Mouse (Mus musculus) lung, embryonic 16.5 days (tissue): Measurements from ENCODE around the gene Kat2b. TPM values are rescaled to one million over a fixed set of nuclear protein-coding genes. Genes with fewer than 3 reads are reported as not detected.

Experiments used
- ATAC-seq: fragments of 200-750 bp; cut with Nextera tagmentation; 2 replicates; pipeline ENCODE4 v1.8.0; 2017; ENCODE audit warnings: low read depth, mild to moderate bottlenecking, moderate library complexity
- H3K27ac ChIP-seq: fragments of 300-500 bp; sonication (generic); 2 replicates; pipeline ENCODE4 v1.5.1; 2014; ENCODE audit warnings: mild to moderate bottlenecking, control low read depth, low read length
- H3K27me3 ChIP-seq: fragments of 300-500 bp; sonication (generic); 2 replicates; pipeline ENCODE4 v1.6.1; 2014; ENCODE audit warnings: low read depth, low read length, mixed read lengths; ENCODE audit not compliant: control insufficient read depth, insufficient read depth
- H3K36me3 ChIP-seq: fragments of 300-500 bp; sonication (generic); 2 replicates; pipeline ENCODE4 v1.6.1; 2014; ENCODE audit warnings: low read length; ENCODE audit not compliant: control insufficient read depth, insufficient read depth
- H3K4me1 ChIP-seq: fragments of 300-500 bp; sonication (generic); replicated peaks from 2 replicates; pipeline ENCODE4 v1.6.1; 2014; ENCODE audit warnings: low read length, mixed read lengths; ENCODE audit not compliant: control insufficient read depth, insufficient read depth
- H3K4me2 ChIP-seq: fragments of 300-500 bp; sonication (generic); 2 replicates; pipeline ENCODE4 v1.6.1; 2014; ENCODE audit warnings: low read depth, low read length, control low read depth
- H3K4me3 ChIP-seq: fragments of 300-500 bp; sonication (generic); 2 replicates; pipeline ENCODE4 v1.5.1; 2014; ENCODE audit warnings: mild to moderate bottlenecking, low read length, control low read depth
- H3K9ac ChIP-seq: fragments of 300-500 bp; sonication (generic); 2 replicates; pipeline ENCODE4 v1.6.1; 2014; ENCODE audit warnings: low read length, control low read depth
- H3K9me3 ChIP-seq: fragments of 300-500 bp; sonication (generic); 2 replicates; pipeline ENCODE4 v1.6.1; 2016; ENCODE audit warnings: low read length; ENCODE audit not compliant: control insufficient read depth
- WGBS: fragments of 180-500 bp; shearing (Covaris S2); extraction: QIAGEN DNeasy Blood & Tissue Kit; methylation state at CpG from one replicate; pipeline ENCODE4 v1.1.7; 2014; 5-methylcytosine and 5-hydroxymethylcytosine counted together
- polyA plus RNA-seq: library from polyadenylated mRNA; unstranded; fragments of >200 nt; fragmentation: Nextera tagmentation; extraction: Ambion mirVana; gene quantifications from 2 replicates; pipeline ENCODE4 v1.2.1, GENCODE M21; 2015

The Kat2b gene
- polyA plus RNA-seq, 1 experiment from 2014 or later, result 4.8 TPM

DNA sequence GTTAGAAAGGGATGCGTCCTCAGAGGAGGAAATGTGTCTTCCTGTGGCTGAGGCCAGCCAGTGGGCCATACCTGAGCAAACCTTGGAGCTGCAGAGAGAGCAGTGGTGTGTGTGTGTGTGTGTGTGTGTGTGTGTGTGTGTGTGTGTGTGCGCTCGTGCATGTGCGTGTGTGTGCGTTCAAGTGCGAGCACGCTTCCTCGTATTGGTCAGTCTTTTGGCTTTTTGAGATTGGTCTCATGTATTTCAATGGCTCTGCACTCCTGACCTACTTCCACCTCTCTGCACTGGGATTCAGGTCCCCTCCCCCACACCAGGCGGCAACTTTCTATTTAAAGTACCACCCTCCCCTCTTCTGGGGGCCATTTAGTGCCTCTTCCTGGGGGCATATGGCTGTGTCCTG, 12.1 kb downstream of the Kat2b start:
- no peak for ATAC-seq
- H3K4me2 ChIP-seq, result no peak overlapping the region
- H3K27me3 ChIP-seq, result no peaks in the 10 kb centered on the region
- H3K4me3 ChIP-seq, result no peak overlapping the region
- H3K36me3 ChIP-seq, result no peaks in the 10 kb centered on the region
- no peaks in the 10 kb centered on the region for H3K9me3 ChIP-seq
- H3K4me1 ChIP-seq, result peaks cover 2% of the 10 kb centered on the region; the same call in 1 of the 2 replicates
- no peak overlapping the region for H3K27ac ChIP-seq
- no peak overlapping the region for H3K9ac ChIP-seq
- WGBS, result 61% methylated on average over 9 of the region's 9 CpGs

DNA sequence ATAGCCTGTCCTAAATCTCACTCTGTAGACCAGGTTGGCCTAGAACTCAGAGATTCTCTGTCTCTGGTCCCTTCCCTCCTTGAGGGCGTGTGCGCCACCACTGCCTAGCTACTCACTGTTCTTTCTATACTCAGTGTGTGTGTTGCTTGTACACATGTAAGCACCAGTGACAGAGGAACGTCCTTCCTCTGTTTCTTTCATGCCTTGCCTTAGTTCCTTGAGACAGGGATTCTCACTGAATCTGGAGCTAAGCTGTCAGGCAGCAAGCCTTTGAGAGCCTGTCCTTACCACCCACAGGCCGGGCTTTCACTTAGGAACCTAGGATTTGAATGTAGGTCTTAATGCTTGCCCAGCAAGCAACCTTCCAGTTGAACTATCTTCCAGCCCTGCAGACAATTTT, 13.0 kb downstream of the Kat2b start:
- no peaks in the 10 kb centered on the region for H3K9me3 ChIP-seq
- no peak for ATAC-seq
- no peak overlapping the region for H3K9ac ChIP-seq
- H3K4me2 ChIP-seq, result no peak overlapping the region
- H3K4me1 ChIP-seq, result peaks cover 2% of the 10 kb centered on the region; the same call in 1 of the 2 replicates
- no peak overlapping the region for H3K27ac ChIP-seq
- 66% methylated on average over 4 of the region's 4 CpGs for WGBS
- no peaks in the 10 kb centered on the region for H3K36me3 ChIP-seq
- H3K4me3 ChIP-seq, result no peak overlapping the region
- H3K27me3 ChIP-seq, result no peaks in the 10 kb centered on the region

- H3K9me3 ChIP-seq, result no peaks in the 10 kb centered on the region
- no peak overlapping the region for H3K27ac ChIP-seq
- WGBS, result 66% methylated on average over 3 of the region's 3 CpGs
- H3K4me1 ChIP-seq, result peaks cover 2% of the 10 kb centered on the region; the same call in 1 of the 2 replicates
- H3K27me3 ChIP-seq, result no peaks in the 10 kb centered on the region
- H3K9ac ChIP-seq, result no peak overlapping the region
- no peak overlapping the region for H3K4me2 ChIP-seq
- no peak overlapping the region for H3K4me3 ChIP-seq
- no peaks in the 10 kb centered on the region for H3K36me3 ChIP-seq
- ATAC-seq, result no peak
Observed at GRCm38 (mm10) chr17:53580237-53580636, 13.6 kb downstream of the Kat2b start.

- Histone ChIP-seq H3K36me3 (no peaks in the 10 kb centered on the region), H3K27me3 (no peaks in the 10 kb centered on the region), H3K4me1 (peaks cover 9% of the 10 kb centered on the region), H3K9me3 (no peaks in the 10 kb centered on the region), H3K27ac (no peak overlapping the region), H3K4me3 (no peak overlapping the region), H3K9ac (no peak overlapping the region), H3K4me2 (no peak overlapping the region)
- 46% methylated on average over 4 of the region's 4 CpGs for WGBS
- ATAC-seq, result no peak
Observed at GRCm38 (mm10) chr17:53582026-53582585, 15.4 kb downstream of the Kat2b start.

DNA sequence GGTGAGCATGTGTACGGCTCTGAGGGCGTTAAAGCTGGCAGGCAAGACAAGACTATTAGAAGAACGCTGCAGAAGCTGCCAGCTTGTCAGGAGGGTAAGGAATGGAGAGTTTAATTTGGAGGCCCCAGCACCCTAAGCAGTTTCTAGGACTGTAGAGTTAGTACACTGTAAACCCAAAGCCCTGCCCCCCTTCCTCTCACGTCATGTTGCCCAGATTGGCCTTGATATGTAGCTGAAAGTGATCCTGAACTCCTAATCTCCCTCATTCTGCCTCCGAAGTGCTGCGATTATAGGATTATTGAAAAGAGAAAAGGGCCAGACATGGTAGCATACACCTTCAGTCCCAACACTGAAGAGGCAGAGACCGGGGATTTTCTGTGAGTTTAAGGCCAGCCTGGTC, 16.1 kb downstream of the Kat2b start:
- H3K4me3 ChIP-seq, result no peak overlapping the region

DNA sequence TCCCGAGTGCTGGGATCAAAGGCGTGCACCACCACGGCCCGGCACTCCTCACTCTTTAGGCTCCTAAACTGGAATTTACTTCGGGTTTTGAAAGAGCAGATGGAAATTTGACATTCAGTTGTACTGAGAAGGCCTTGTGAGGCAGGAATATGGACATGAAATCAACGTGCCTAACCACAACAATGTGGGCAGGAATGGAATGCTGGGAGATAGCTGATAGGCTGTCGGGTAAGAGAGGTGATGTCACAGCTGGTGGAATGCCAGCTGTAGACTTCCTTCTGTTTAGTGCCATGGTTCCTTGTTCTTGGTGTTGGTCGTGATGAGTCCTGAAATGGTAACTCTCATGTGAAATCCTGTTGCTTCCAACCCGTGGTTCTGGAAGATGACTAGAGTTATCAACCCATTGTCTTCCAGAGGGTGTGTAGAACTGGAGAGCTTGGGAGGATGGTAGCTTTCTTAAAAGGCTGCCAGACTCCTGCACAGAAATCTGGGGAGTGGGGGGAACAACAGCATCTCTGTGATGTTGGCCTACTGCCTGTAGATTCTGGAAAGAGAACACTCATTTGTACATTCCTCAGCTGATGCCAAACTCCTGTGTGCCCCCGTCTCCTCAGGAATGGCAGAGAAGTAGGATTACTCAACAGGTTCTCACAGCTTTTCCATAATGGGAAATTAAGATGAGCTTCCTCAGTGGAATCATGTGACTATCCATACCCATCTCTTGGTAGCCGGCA, 17.4 kb downstream of the Kat2b start:
- Histone ChIP-seq H3K4me2 (no peak overlapping the region), H3K9ac (no peak overlapping the region), H3K36me3 (no peaks in the 10 kb centered on the region), H3K4me1 (peaks cover 17% of the 10 kb centered on the region), H3K27me3 (no peaks in the 10 kb centered on the region), H3K27ac (peak overlapping the region; percentile 46; the same call in 1 of the 2 replicates), H3K9me3 (no peaks in the 10 kb centered on the region), H3K4me3 (no peak overlapping the region)
- WGBS, result 77% methylated on average over 11 of the region's 11 CpGs
- ATAC-seq, result no peak

More for the DNA sequence above, 16.1 kb downstream of the Kat2b start:
- Histone ChIP-seq H3K4me2 (no peak overlapping the region), H3K27me3 (no peaks in the 10 kb centered on the region), H3K9me3 (no peaks in the 10 kb centered on the region), H3K27ac (no peak overlapping the region), H3K4me1 (peaks cover 16% of the 10 kb centered on the region), H3K9ac (no peak overlapping the region), H3K36me3 (no peaks in the 10 kb centered on the region)
- 86% methylated on average over 7 of the region's 7 CpGs for WGBS
- no peak for ATAC-seq

- H3K36me3 ChIP-seq, result no peaks in the 10 kb centered on the region
- no peak overlapping the region for H3K9ac ChIP-seq
- peak; percentile 82 for ATAC-seq
- no peaks in the 10 kb centered on the region for H3K27me3 ChIP-seq
- H3K4me2 ChIP-seq, result peak overlapping the region; percentile 6; the same call in 1 of the 2 replicates
- 26% methylated on average over 14 of the region's 14 CpGs for WGBS
- H3K9me3 ChIP-seq, result no peaks in the 10 kb centered on the region
- H3K4me3 ChIP-seq, result no peak overlapping the region
- H3K4me1 ChIP-seq, result peaks cover 17% of the 10 kb centered on the region
- H3K27ac ChIP-seq, result peak overlapping the region; percentile 38
Observed at GRCm38 (mm10) chr17:53587074-53587851, 20.6 kb downstream of the Kat2b start.

DNA sequence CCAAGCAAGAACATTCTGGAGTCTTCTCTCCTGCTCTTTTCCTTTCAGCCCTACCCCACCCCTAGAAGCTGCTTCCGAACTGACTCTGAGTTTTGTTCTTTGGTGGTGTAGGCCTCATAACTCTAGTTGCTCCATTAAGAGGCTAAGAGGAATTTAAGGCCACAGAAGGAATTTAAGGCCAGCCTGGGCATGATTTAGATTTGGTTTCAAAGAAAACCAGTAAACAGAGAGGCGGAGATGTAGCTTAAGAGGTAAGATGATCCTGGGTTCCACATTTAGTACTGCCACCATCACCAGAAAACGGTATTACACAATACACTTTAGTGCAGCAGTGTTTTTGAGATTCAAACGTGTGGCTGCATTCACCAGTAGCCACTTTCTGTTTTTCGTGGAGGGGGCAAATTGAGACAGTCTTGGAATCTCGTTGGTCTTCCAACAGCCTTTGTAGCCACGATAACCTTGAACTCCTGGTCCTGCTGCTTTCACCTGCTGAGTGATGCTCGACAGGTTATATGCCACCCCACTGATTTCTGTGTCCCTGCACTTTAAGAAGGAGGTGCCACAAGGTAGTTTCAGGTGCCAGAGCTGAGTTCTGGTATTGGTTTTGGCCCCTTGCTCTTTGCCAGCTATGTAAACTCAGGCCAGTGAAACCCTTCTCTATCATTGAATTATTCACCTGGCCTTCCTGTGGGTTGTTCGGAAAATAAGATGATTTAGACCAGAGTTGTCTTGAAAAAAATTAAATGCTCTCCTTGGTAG, 21.6 kb downstream of the Kat2b start:
- Histone ChIP-seq H3K36me3 (no peaks in the 10 kb centered on the region), H3K4me3 (no peak overlapping the region), H3K27me3 (no peaks in the 10 kb centered on the region), H3K4me2 (no peak overlapping the region), H3K9me3 (no peaks in the 10 kb centered on the region), H3K4me1 (peaks cover 17% of the 10 kb centered on the region), H3K9ac (no peak overlapping the region), H3K27ac (peak overlapping the region; percentile 38; the same call in 1 of the 2 replicates)
- no peak for ATAC-seq
- 80% methylated on average over 9 of the region's 9 CpGs for WGBS
